Mouse (Mus musculus) cerebellum, postnatal 4 days (tissue): ENCODE data around the gene Serinc4.

Source experiments
- DNase-seq, 2 experiments: peaks; one replicate each; pipeline ENCODE4 v3.0.0; 2022; ENCODE audit warnings: low spot score in 2 of 2, mixed read lengths in 1 of 2

Serinc4 gene

DNA sequence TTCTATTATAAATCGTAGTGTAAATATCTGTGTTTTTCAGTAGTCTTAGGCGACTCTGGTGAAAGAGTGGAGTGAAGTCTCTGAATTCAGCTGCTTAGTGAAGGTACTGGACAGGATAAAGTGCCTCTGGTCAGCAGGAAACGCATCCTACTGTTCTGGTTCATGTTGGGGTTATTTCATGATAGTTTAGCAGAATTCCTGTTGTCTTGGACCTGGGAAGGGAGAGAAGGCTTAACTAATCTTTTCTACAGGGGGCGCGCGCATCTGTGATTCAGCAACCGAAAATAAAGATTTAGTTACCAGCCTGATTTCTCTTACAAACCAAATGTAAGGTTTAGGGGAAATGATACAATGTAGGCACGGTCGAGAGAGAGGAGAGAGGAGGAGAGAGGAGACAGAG lies 8.4 kb downstream of the Serinc4 start:
- DNase-seq: no peak

DNA sequence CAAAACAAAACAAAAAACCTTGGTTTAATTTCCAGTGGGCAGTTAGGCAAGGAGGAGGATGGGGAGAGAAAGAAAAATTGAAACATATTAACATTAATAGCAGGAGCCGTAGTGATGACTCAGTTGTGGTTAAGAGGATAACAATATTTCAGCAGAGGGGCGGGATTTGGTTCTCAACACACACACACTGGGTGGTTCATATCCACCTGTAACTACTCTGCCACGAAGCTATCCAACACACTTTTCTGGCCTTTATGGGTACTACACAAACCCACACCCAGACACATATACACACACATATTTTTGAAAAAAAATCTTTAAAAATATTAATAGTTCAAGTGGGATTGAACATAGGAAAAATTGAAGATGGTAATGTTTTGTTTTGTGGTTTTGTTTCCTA lies 9.6 kb downstream of the Serinc4 start:
- DNase-seq: no peak

DNA sequence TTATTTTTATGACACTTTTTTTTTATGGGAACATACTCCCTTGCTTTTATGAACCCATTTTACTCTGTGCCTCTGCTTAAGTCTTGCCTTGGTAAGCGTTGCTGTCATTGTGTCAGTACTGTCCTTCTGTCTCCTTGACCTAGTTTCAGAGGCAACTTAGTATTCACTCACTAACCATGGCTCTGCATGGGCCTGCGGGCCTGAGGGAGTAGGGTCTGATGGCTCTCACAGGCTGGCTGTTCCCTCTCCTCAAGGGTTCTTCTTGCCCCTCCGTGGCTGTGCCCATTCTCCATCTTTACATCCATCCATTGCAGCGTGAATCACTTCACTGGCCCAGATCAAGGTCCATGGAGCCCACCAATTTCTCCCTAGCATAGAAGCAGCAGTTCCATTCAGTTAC lies 10.1 kb downstream of the Serinc4 start:
- DNase-seq: no peak

DNA sequence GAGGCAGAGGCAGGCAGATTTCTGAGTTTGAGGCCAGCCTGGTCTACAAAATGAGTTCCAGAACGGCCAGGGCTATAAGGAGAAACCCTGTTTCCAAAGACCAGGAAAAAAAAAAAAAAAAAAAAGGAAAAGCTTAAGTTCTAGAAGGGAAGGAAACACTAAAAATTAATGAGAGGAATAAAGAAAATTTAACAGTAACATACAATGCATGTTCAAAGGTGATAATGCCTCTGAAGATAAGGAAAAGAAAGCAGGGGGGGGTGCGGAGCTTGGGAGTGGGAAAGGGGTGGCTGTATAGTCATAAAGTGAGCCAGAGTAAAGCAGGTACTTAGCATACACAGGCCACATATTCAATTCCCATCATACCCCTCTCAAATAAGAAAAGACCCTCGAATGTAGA lies 11.5 kb downstream of the Serinc4 start:
- no peak for DNase-seq

DNA sequence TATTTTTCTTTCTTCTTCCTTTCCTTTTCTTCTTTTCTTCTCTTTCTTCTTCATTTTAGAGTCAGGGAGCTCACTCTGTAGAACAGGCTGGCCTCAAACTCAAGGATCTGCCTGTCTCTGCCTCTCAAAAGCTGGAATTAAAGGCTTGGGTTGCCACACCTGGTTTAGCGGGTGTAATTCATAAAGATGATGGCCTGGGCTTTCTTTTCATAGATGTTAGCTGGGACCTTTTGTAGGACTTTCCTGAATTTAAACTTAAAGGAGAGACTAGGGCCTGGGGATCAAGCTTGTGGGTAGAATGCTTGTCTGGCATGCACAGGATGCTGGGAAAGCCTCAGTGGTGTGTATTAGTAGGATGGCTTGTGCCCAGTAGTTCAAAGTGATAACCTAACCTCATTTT lies 12.4 kb downstream of the Serinc4 start, which contains the start of gene Ell3:
Ell3 (minus strand) TSS at position 101 of the 400 bp plus-strand sequence.
- DNase-seq: no peak

DNA sequence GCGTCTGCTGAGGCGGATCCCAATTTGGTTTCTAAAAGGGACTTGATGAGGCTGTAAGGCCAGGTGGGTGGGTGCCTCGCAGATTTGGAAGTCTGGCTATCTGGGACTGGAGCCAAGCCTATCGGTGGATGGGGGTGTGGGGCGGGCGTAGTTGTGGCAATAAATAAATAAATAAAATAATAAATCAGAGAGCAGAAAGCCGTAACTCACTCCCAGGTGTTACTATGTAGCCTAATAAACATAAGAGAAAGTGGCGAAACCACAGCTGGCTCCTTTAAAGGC lies 13.6 kb downstream of the Serinc4 start:
- no peak for DNase-seq

DNA sequence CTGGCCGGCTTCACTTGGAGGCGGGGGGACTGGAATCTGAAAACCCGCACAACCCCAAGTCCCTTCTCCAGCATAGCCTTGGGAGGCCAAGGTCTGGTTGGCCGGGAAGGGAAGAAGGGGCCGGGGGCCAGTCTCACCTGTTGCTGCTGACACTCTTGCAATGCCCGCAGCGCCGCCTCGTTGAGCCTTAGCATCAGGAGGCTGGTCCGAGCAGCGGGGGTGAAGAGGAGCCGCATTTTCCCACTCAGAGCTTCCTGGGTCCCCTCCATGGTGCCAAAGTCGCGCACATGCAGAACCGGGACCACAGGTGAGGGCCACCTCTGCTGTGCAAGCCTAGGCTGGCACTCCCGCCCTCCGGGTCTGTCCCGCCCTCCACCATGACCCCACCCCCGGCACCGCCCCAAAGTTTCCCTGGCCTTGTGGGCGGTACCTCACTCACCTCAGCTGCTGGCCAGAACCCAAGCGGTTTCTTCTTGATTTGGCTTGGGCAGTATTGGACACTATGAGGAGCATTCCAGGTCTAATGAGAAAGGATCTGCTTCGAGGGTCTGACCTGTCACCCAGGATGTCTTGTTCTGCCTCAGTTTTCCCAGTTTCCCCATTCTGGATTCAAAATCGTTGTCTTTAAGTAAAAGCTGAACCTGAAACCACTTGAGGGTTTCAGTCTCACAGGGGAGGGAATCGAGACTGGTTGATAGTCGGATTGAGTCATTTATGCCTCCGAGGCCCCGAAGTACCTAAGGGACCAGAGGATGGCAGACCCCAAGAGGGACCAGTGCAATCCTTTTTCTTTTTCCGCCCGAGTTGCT lies 14.1 kb downstream of the Serinc4 start:
- DNase-seq: no peak

DNA sequence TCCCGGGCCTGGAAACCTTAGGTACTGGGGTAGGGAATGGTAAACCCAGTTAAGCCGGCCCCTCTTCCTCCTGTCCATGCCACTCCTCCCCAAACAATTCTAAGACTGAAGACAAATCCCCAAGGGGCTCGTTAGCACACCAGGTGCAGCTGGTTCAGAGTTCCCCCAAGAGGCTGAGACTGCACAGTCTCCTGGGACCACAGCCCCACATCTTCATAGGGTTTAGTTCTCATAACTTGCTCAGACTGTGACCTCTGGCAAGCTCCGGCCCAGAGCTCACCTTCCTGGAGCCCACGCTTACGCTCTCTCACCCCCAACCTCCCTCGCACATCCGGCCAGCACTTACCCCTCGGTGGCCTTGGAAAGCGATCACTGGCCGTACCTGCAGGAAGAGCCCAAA lies 14.8 kb downstream of the Serinc4 start:
- no peak for DNase-seq

DNA sequence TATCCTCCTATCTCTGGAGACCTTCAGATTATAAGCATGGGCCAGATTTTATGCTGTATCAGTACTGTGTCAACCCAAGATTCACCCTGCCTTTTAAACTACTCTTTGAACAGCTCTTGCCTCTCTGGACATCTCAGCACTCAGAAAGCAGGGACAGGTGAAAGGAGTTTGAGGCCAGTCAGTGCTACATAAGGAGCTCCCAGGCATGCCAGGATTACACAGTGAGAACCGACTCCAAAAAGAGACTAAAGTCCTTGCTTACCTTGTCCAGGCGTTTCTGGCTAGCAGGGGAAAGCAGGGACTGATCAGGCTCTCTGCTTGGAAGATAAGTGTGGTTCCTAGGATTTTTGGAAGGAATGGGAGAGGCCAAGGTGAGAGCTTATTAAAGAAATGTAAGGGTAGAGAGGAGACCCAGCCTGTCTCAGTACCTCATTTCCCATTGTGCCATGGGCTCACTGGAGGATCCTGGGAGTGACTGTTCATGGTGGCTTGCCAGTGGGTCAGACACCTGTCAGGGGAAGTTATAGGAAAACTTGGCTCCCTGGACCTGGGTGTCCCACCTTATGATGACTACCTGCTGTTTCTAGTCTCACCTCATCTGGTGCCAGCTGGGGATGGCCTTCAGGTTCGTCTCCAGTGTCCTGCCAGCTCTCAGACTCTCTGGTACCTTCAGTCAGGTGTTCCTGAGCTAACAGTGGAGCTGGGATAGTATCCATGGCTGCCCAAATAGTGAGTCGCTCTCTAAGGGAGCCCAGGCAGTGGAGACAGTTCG lies 15.6 kb downstream of the Serinc4 start:
- DNase-seq: no peak

DNA sequence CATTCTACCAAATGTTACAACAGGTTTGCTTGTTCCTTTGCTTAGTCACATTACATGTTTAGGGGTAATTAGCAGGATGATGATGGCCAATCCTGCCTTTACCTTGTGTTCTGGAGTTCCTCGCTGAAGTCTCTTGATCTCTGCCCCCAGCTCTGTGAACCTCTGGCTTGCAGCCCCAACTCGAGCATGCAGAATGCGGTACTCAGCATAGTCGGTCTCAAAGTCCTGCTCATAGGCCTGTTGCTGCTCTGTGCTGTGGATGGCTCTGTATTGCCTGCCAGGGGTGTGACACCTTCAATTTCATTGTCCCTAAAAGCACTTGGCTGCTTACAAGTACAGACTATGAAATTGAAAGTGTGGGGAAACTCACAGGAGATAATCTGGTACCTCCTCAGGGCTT lies 16.8 kb downstream of the Serinc4 start:
- no peak for DNase-seq

DNA sequence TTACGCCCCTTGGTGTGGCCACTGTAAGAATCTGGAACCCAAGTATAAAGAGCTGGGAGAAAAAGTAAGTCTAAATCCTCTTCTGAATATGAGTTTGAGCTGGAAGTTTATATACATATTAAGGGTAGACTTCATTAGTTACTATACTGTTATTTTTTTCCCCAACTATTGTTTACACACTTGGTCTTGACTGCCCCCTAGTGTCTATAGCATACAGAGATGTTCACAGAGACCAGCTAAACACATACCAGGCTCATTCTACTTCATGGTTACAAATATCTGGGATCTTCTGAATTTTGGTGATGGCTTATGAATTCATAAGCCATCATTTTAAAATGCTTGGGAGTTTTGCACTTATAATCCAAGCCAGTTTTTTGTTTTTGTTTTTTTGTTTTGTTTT lies 21.7 kb downstream of the Serinc4 start:
- DNase-seq: no peak

DNA sequence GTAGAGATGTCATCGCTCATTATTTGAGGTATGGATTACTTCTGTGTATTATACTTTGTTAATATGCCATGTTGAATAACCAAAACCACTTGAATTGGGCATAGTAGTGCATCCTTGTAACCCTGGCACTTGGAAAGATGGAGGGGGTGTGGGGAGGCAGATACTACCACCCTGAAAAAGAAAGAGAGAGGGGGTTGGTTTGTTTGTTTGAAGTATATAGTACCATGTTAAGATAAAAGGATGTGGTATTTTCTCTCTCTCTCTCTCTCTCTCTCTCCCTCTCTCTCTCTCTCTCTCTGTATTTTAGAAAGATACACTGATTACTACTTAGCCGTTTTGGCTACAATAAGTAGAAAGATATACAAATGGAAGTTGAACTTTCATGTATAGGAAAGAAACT lies 30.7 kb downstream of the Serinc4 start:
- DNase-seq: no peak

DNA sequence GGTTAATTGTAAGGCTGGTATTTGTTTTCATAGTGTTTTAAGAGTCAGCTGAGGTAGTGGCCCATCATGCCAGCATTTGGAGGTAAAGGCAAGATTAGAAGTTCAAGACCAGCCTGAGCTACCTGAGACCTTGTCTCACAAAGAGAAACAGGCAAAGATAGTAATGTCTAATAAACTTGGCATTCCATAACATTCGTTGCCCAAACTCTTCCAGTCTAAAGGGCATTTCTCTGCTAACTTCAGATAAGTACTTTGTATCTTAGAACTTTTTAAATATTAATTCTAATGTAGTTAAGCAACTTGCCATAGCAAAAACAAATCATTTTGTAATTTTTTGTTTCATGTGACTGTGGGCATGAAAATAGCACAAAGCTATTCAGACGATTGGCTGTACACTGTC lies 33.4 kb downstream of the Serinc4 start:
- DNase-seq: no peak

DNA sequence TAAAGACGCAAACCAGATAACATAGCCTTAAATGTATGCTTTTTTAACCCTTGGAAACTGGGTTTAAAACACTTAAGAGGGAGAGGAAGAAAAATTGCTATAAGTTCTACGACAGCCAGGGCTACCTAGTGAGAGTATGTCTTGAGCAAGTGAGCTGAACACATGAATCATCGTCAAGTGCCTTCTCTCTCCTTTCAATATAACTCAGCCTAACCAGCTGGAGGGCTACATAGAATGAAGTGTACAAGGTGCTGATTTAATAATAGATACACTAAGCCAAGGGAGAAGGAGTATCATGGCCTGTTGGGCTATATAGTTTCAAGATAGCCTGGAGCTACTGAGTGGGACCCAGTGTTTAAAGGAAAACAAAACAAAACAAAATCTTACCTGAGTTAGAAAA lies 38.1 kb downstream of the Serinc4 start:
- no peak for DNase-seq

DNA sequence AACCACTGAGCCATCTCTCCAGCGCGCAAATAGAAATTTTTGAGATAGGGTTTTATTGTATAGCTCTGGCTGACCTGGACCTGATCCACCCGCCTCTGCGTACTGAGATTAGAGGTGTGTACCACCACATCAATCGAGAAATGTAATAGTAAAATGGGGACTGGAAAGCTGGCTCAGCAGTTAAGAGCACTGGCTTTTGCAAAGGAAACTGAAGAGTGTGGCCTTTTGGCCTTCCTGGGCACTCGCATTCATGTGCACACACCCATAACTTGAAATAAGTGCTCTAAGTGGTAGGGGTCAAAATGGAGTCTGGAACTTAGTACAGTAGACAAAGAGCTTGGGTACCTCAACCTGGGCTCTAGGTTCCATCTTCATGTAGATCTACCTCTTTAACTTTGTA lies 40.2 kb downstream of the Serinc4 start:
- DNase-seq: no peak

DNA sequence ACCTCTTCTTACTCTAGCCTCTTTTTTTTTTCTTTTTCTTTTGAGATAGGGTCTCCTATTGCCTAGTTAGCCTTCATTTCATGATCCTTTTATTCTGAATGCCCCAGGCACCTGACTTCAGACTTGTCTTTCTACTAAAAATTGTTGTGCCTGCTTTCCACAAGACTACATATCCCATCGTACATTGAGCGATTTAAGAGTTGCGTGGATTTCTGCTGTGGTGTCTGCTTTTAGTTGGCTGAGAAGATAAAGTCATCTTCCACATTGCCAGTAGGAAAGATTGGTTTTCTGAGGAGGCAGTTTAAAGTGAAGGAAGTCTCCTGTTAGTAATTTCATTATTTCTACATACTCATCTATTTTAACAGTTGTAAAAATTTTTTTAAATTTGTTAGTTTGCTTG lies 41.0 kb downstream of the Serinc4 start:
- DNase-seq: no peak

DNA sequence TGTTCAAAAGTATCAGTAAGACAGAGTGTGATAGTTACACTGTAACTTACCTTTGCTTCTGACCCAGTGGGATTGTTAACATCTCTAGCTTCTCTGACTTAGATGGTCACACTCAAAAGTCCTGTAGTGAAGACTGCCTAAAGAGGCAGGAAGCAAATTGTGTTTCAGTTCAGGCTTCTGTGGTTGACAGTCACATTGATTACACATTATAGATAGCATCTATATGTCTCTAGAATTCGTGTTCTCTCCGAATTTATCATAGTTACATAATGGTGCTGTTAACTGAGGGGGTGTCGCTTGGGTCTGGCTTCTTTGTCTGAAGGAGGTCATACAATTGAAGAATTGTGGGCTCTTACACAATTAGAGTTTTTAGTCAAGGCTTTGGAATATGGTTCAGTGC lies 41.5 kb downstream of the Serinc4 start:
- no peak for DNase-seq

DNA sequence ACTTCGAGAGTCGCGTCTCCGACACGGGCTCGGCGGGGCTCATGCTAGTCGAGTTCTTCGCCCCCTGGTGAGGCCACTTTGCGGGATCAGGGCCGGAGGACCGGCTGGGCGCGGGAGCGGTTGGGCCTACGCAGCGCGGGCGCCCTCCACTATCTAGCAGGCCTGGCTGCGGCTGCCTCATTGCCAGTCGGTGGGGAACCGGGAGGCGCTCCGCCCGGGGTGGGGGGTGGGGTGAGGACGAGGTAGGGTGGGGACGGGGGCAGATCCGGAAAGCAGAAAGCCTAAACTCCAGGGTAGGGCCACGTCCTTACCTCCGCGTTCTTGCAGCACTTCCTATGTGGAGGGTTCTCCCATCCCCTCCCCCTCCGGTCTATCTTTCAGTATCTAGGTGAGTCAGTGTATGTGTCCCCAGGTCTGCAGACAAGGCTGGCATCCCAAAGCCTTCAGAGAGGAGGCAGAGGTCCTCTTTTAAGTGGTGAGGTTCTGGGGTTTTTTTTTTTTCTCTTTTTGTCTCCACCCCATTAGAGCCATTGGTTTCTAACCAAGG lies 42.4 kb downstream of the Serinc4 start:
- peak in 1 of 2 experiments; percentile 25 for DNase-seq

DNA sequence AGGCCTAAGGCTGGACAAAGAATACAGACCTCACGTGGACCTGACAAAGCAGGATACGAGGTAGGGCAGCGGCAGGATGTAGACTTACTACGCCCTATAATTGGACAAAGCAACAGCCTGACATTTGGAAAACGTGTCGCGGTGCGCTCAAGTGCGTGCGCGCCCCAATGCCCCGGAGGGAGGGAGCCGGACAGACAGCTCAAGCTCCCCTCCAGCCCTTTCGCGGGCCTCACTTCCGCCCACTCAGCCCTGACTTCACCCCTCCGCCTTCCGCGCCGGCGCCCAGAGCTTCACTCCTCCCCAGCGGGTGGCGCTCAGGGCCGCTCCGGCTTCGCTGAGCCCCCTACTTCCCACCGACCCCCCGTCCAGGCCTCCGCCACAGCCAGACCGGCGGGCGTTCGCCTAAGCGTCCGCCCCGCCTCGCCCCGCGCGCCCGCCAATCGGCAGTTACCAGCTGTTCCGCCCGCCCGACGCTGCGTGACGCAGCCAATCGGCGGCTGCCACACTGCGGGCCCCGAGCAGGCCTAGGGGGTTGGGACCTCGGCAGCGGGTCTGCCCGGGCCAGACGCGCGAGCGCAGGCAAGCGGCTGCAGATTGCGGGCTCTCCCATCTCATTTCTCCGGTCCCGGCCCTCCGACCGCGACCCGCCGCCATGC lies 43.1 kb downstream of the Serinc4 start, which contains the start of the genes Pdia3 and Catsper2:
Pdia3 (plus strand) TSS at position 389 of the 656 bp plus-strand sequence.
Catsper2 (minus strand) TSS at position 406 of the 656 bp plus-strand sequence.
- DNase-seq: peak; percentile 90 to 94

DNA sequence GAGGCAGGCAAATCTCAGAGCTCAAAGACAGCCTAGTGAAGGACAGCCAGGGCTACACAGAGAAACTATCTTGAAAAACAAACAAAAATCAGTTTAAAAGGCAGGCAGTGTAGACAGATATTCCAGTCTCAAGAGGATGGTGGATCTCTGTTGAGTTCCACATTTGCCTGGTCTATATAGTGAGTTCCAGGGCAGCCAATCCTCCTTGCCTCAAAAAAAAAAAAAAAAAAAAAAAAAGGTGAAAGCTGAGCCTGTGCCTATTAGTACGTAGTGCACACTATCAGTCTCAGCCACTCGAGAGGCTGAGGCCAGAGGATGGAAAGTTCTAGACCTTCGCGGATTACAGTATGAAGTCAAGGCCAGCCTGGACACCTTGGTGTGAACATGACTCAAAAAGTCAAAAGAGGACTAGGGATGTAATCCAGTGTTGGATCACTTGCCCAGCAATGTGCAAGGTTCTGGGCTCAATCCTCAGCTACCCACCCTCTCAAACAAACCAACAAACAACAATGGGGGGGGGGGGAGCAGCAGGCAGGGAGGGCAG lies 43.7 kb downstream of the Serinc4 start:
- DNase-seq: no peak

DNA sequence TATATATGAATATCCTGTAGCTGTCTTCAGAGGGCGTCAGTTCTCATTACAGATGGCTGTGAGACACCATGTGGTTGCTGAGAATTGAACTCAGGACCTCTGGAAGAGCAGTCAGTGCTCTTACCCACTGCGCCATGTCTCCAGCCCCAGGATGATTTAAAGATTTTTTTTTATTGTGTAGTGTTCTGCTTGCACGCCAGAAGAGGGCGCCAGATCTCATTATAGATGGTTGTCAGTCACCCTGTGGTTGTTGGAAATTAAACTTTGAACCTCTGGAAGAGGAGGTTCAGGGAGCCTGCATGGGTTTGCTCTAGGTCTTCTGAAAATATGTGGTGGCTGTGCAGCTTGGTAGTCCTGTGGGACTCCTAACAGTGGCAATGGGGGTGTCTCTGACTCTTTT lies 48.4 kb downstream of the Serinc4 start:
- DNase-seq: peak in 1 of 2 experiments; percentile 8

DNA sequence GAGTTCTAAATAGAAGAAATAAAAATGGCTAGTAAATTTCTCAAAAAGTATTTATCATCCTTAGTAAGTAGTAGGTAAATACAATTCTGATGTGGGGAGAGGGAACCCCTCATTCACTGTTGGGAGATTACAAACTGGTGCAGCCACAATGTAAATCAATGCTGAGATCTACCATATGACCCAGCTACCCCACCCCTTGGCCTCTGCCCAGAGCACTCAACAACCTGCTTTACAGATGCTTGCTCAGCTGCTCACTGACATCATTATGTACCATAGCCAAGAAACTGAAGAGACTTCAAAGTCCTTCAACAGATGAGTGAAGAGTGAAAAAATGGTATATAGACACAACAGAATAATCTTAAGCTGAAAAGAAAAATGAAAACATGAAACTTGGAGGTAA lies 53.3 kb downstream of the Serinc4 start:
- DNase-seq: no peak
